Mouse (Mus musculus) heart, adult 2 months (tissue): Measurements from ENCODE around the gene Pgap3.

Experiments
- CTCF ChIP-seq: fragments of 200-600 bp; IDR thresholded peaks from 2 replicates; pipeline ENCODE4 v1.8.1; 2022; ENCODE audit warnings: antibody characterized with exemption, mild to moderate bottlenecking, moderate library complexity
- EP300 ChIP-seq: fragments of 200-500 bp; IDR thresholded peaks from 2 replicates; pipeline ENCODE4 v1.6.1; 2011; ENCODE audit warnings: low read depth, low read length, control low read depth; ENCODE audit not compliant: insufficient read depth

GRCm38 (mm10) chr11:98372406-98372805 is 27.9 kb downstream of the Pgap3 start:
- TF ChIP-seq EP300 (0 out of 2 replicates have a peak, but pooled peaks have one; percentile 21), CTCF (peak; percentile 95)
